Mouse (Mus musculus) bone marrow, adult 2 months (tissue): Measurements from ENCODE around the gene D030056L22Rik. TPM values are rescaled to one million over a fixed set of nuclear protein-coding genes. Genes with fewer than 3 reads are reported as not detected.
A peak's percentile ranks its signal among the peaks of the same experiment; 100 is the strongest.

Experiments
- H3K27ac ChIP-seq: fragments of 200-500 bp; 2 replicates; pipeline ENCODE4 v1.5.1; 2012; ENCODE audit warnings: low read depth, mild to moderate bottlenecking, control low read depth, inconsistent platforms, low read length; ENCODE audit not compliant: control insufficient read depth, poor library complexity, insufficient read depth
- H3K4me1 ChIP-seq: fragments of 200-500 bp; 2 replicates; pipeline ENCODE4 v1.6.1; 2011; ENCODE audit warnings: low read length; ENCODE audit not compliant: control insufficient read depth, insufficient read depth
- H3K4me3 ChIP-seq: fragments of 200-500 bp; replicated peaks from 2 replicates; pipeline ENCODE3; 2011; ENCODE audit warnings: mild to moderate bottlenecking, low read depth, low read length, control low read depth; ENCODE audit not compliant: control insufficient read depth
- CTCF ChIP-seq: fragments of 200-500 bp; IDR thresholded peaks from 2 replicates; pipeline ENCODE4 v1.5.1; 2011; ENCODE audit warnings: low read length, control low read depth; ENCODE audit not compliant: control insufficient read depth, insufficient read depth
- POLR2A ChIP-seq: fragments of 200-500 bp; IDR thresholded peaks from 2 replicates; pipeline ENCODE4 v1.6.1; 2011; ENCODE audit warnings: low read depth, mild to moderate bottlenecking, control low read depth, low read length, borderline replicate concordance; ENCODE audit not compliant: control insufficient read depth
- WGBS: fragments of 180-500 bp; shearing (Covaris S2); methylation state at CpG from one replicate; pipeline ENCODE4 v1.1.7; 2018; 5-methylcytosine and 5-hydroxymethylcytosine counted together
- polyA plus RNA-seq: library from polyadenylated mRNA; stranded (reverse); fragments of >200 nt; gene quantifications from 2 replicates; pipeline ENCODE4 v1.2.4, GENCODE M21; 2011; ENCODE audit warnings: low replicate concordance; ENCODE audit not compliant: missing spikeins, insufficient read depth, insufficient read length

The D030056L22Rik gene
- polyA plus RNA-seq, 1 experiment: 35.6 TPM

DNA sequence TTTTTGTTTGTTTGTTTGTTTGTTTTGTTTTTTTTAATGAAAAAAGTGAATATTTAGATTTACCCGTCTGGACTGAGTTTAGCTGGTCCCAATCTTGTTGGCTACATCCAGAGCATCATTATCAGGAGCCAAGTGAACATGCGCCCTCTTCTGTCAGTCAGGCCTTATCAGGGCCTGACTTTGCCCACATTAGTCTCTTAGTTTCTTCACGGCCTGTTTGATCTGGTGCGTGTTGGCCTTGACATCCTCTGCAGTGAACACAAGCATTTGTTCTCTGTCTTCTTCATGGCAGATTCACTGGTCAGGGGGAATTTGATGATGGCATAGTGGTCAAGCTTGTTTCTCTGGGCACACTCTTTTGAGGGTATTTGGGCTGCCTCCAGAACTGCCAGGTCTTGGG is 30.9 kb upstream of the D030056L22Rik start:
- Histone ChIP-seq H3K4me1 (no peaks in the 10 kb centered on the region), H3K4me3 (no peak overlapping the region), H3K27ac (peak overlapping the region; percentile 61)
- TF ChIP-seq CTCF: peak; percentile 15; the same call in 1 of the 2 replicates
- no peak for TF ChIP-seq POLR2A
- WGBS: 62% methylated on average over 4 of the region's 4 CpGs

DNA sequence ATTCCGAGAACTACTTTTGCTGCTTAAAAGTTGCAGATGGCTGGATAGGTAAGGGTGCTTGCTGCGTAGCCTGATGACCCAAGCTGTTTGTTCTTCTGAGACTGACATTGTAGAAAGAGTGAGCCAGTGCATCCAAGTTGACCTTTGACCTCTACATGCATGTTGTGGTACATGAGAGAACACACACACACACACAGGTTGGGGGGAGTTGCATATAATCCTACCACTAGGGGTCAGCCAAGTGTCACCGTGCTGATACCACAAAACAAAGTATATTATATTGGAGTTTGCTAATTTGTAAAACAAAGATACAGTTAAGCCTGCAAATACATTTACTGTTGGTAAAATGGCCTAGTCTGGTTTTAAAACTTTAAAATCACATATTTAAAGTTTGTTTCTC is 25.4 kb upstream of the D030056L22Rik start:
- TF ChIP-seq POLR2A (no peak), CTCF (peak; percentile 55)
- Histone ChIP-seq H3K4me1 (no peaks in the 10 kb centered on the region), H3K4me3 (no peak overlapping the region), H3K27ac (no peak overlapping the region)
- WGBS: 64% methylated on average over 3 of the region's 3 CpGs

DNA sequence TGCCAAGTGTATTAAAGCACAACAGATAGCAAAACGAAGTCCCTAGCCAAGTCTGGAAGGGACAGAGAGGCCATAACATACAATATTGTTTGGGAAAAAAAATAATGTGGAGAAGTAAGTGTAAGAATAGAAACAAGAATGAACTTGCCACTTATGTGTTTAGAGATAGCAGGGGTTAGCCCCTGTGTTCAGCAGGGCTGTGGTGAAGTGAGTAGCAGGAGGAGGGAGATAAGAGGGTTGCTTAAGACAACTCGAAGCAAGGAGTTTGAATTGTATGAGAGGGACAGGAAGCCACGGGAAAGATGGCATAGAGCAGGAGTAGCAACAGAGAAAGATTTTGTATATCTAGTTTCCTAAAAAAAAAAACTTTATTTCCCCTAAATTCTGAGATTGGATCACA is 20.8 kb upstream of the D030056L22Rik start:
- Histone ChIP-seq H3K4me3 (no peak overlapping the region), H3K27ac (no peak overlapping the region), H3K4me1 (peaks cover 1% of the 10 kb centered on the region)
- TF ChIP-seq CTCF (no peak), POLR2A (no peak)
- WGBS: 34% methylated on average over 3 of the region's 3 CpGs

DNA sequence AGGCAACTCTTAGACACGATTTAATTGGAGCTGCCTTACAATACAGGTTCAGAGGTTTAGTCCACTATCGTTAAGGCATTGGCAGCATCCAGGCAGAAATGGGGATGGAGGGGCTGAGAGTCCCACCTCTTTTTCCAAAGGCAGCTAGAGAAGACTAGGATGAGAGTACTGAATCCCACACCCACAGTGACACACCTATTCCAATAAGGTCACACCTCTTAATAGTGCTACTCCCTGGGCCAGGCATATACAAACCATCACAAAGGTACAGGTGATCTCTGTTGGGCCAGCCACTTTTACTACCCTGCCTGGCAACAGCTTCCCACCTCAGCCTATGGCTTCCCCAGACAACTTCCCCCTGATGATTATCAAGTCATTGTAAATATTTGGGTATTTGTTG is 20.2 kb upstream of the D030056L22Rik start:
- Histone ChIP-seq H3K4me1 (peaks cover 1% of the 10 kb centered on the region), H3K27ac (peak overlapping the region; percentile 60; the same call in 1 of the 2 replicates), H3K4me3 (no peak overlapping the region)
- WGBS: 88% methylated on average over 2 of the region's 2 CpGs
- TF ChIP-seq POLR2A: no peak
- no peak for TF ChIP-seq CTCF

DNA sequence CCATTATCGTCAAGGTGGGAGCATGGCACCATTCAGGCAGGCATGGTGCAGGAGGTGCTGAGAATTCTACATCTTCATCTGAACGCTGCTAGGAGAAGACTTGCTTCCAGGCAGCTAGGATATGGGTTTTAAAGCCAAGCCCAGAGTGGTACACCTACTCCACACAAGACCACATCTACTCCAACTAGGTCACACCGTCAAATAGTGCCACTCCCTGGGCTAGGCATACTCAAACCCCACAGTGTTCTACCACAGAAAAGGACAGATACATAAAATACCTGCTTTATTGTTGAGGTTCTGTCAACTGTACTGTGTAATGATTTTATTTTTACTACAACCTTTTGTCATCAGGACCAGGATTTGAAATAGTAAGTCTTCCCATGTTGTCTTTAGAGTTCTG is 17.9 kb upstream of the D030056L22Rik start:
- Histone ChIP-seq H3K27ac (peak overlapping the region; percentile 16; the same call in 1 of the 2 replicates), H3K4me1 (peaks cover 1% of the 10 kb centered on the region), H3K4me3 (no peak overlapping the region)
- WGBS: 82% methylated on average over 3 of the region's 3 CpGs
- TF ChIP-seq CTCF (no peak), POLR2A (no peak)

DNA sequence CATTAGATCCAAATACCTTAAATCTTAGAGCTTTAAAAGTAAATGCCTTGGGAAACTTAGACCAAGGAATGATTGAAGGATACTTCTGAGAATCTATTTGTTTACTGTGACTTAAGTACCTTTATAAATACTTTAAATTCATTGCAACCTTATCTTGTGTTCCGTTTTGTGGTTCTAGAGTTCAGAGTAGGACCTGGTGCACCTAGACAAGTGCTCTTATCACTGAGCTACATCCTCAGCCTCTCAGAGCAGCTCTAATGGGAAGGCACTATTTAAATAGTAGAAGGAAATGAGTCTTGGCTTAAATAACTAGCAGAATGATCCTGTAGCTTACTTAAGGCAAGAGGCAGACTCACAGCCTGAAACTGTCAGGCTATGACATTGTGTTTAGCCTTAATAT is 17.4 kb upstream of the D030056L22Rik start:
- no peak for TF ChIP-seq POLR2A
- no peak for TF ChIP-seq CTCF
- WGBS: 62% methylated on average over 1 of the region's 1 CpGs
- Histone ChIP-seq H3K4me3 (no peak overlapping the region), H3K27ac (no peak overlapping the region), H3K4me1 (peaks cover 1% of the 10 kb centered on the region)

DNA sequence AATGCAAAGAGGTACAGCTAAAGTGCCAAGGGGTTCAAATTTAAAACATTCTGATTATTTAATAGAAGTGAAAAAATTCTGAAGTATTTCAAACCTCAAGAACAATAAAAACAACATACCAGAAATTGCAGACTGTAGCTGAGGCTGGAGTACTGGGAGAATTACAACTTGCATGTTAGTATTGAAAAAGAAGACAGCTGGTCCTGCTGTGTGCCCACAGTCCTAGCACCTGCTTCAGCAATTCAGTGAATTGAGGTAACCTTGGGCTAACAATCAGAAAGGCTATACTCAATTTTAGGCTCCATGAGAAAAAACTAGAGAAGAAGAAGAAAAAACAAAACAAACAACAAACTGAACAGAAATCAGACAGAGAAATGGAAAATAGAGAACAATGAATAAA is 4.9 kb upstream of the D030056L22Rik start:
- Histone ChIP-seq H3K4me1 (no peaks in the 10 kb centered on the region), H3K27ac (no peak overlapping the region), H3K4me3 (no peak overlapping the region)
- TF ChIP-seq CTCF (no peak), POLR2A (no peak)

DNA sequence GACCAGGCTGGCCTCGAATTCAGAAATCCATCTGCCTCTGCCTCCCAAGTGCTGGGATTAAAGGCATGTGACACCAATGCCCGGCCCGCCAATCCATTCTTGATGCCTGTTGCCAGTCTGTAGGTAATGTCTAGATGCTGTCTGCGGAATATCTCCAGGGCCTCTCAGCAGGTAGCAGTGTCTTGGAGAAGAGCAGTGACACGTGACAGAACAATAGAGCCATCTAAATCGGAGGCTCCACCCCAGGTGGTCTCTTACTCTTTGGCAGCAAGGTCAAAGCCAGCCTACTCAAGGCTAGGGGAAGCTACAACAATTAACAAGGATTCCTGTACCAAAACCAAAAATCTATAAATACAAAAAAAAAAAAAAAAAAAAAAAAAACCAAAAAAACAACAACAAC is 2.1 kb upstream of the D030056L22Rik start:
- Histone ChIP-seq H3K4me1 (no peaks in the 10 kb centered on the region; the same call in 1 of the 2 replicates), H3K4me3 (no peak overlapping the region), H3K27ac (no peak overlapping the region)
- TF ChIP-seq CTCF (no peak), POLR2A (no peak)
- 88% methylated on average over 6 of the region's 6 CpGs for WGBS

DNA sequence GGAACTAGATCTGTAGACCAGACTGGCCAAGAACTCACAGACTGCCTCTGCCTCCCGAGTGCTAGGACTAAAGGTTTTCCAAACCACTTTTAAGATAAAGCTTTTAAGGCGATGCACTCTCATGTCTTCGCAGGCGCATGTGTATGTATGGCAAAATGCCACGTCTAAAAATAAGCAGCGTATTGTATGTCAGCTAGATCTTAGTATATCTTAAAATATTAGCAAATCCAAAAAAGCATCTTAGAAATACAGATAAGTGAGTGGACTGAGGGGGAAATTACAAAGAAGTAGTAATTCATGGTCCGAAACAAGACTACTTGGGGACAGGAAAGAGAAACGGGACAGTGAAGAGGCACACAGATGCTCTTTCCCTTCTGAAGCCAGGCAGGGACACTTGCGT is 1.4 kb upstream of the D030056L22Rik start:
- TF ChIP-seq CTCF: no peak
- no peak for TF ChIP-seq POLR2A
- Histone ChIP-seq H3K27ac (peak overlapping the region; percentile 12; the same call in 1 of the 2 replicates), H3K4me3 (no peak overlapping the region), H3K4me1 (no peaks in the 10 kb centered on the region; the same call in 1 of the 2 replicates)
- WGBS: 71% methylated on average over 9 of the region's 9 CpGs
